Mouse (Mus musculus): ENCODE data around the gene Tbcel.

Gene Tbcel

DNA sequence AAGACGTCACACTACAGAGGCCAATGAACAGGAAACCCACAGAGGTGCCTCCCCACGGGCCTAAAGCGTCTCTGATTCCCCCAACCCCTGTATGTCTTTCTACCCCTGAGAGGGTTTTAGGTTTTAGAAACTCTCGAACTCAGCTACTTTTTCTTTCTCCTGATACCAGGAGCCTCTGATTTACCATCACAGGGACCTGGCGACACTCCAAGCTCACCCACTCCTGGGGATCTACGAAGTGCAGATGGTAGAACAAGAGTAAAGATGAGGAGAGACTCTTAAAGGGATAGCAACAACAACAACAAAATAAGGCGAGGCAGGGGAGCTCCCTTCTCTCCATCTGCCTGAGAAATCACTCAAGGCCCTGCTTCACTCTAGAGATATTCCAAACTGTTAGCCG lies 120.6 kb downstream of the Tbcel start:
- no peak for DNase-seq (ENCODE audit: low spot score in 2 of 2)

DNA sequence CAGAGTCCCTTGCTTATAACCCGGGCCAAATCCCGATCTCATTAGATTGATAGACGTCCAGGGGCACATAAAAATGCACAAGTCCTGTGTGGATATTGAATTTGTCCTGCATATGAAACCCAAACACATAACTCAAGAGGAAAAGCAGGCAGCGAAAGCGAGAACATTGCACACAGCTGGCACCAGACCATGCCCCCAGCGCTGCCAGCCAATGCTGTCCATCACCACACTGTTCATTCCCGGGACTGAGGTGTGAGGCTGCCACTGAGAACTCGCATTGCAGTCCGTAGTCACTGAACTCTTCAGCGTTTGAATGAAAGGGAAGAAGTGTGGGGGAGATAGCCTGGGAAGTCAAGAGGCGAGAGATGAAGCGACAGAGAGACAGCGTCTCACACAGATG lies 122.0 kb downstream of the Tbcel start:
- DNase-seq (ENCODE audit: low spot score in 2 of 2), result no peak

DNA sequence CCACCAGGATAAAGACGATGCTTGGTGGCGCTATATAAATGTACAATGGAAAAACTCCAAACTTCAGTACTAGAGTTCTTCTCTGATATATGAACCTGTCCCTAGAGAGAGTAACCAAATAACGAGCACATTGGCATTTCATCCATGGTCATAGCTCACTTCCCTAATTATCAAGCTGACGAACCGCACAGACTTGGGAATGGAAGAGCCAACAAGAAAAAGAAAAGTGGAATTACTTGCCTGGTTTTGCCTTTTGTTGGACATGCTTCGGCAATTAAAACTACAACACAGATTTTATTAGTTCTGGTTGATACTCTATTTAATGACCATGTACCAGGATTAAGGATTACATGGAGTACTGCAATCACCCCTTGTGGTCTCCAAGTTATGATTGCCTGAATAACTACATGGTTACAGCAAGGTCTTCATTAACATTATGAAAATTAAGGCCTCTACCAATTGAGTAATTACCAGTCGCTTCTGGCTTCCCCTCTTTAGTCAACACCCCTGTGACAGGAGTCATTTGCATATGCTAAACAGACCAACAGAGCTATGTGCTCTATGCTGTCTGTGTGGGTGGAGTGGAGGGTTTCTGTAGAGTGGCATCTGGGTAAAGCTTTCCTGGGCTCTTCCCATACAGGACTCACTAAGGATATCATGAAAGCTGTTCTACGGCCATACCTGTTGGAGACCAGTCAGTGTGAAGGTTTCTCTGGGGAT lies 124.8 kb downstream of the Tbcel start:
- no peak for DNase-seq (ENCODE audit: low spot score in 2 of 2)

DNA sequence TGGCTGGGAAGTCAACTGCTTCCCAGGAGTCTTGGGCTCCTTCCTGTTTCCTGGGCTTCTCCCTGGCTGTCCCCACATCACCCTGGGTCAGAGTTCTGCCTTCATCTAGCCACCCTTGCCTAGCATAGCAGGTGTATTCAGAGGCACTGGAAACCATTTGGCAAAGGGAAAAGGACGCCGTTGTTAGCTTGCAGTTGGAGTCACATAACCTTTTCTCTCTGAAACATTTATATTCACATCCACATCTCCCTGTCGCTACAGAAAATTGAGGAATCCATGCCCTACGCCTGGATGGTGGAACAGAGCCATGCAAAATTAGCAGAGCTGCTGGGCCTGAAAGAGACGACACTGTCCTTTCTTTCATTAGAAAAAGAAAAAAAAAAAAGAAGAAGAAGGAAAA lies 125.5 kb downstream of the Tbcel start:
- peak; percentile 33 to 39 for DNase-seq (ENCODE audit: low spot score in 2 of 2)

DNA sequence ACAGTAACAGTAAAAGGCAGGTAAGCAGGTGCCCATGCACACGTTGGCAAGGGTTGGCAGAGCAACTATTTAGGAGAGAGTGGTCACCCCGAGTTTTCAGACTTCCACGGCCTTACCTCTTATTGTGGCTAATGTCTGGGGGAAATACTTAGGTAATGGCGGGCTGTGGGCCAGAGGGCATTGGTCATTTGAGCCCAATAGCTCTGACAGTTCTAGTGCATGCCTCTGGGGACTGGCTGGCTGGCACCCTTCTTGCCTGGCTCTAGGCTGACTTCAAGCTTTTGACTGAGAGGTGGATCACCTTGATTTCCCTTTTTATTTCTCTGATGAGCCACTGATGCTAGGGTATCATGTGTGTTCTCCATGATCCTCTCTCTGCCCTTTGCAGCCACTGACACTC lies 129.5 kb downstream of the Tbcel start:
- no peak for DNase-seq (ENCODE audit: low spot score in 2 of 2)

DNA sequence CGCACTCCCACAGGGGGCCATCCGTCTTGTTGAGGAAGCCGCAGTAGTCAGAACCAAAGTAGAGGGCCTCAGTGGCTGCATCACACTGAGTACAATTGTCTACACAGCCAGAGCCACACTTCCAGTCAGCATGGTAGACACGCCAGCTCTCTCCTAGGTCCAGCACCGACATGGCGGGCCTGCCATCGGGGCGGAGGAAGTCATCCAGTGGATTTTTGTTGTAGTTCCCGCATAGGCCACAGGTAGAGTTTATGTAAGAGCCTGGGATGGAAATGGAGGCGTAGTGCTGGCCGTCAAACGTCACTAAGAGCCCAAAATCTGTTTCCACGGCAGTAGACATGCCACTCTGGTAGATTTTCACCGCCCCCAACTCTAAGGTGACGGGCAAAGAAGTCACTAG lies 130.0 kb downstream of the Tbcel start:
- DNase-seq (ENCODE audit: low spot score in 2 of 2), result no peak

DNA sequence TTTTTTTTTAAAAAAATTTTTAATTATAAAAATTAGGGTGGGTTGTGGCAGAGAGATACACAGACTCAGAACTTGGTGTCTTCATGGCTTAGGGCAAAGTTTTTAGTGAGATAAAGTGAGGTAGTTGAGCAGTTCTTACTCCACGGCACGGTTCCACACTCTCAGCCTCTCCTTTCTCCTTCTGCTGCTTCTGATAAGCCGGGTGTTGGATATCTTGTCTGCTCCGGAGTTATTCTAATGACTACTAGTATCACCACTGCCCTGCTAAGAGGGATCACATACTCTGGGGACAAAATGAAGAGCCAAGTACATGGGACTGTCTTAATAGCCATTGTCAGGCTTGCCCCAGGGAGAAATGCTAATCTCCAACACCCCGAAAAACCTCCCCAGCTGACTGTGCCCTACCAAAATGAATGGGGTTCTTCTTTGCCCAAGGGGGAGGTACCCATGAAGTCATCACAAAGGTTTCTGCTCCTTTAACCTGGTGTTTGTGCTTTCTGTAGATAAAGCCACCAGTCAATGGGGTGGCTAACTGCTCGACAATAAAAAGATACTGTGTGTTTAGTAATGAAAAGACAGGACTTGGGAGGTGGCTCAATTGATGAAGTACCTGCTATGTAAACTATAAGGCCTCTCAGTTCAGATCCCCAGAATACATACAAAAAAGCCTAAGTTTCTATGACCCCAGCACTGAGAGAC lies 135.8 kb downstream of the Tbcel start:
- DNase-seq (ENCODE audit: low spot score in 2 of 2), result no peak
